In genomic region chr11:78566775-78567174, GRCm38 (mm10) we compare ENCODE assay signal across 9 mouse cellular contexts. TPM values are rescaled to one million over a fixed set of nuclear protein-coding genes. Genes with fewer than 3 reads are reported as not detected.
DNase-seq lines count a peak whose midpoint lies in the region; ATAC-seq and TF ChIP-seq lines count a peak whose summit lies in the region.
"Had no signal": no experiment of that assay in that cellular context is flagged by ENCODE, and none has a peak within 500 bp of the region (broad histone marks: within the 10 kb centered on the region; RNA-seq: fewer than 3 reads in every experiment).

No protein-coding gene starts in this region.

- TF ChIP-seq CTCF in testis, adult 2 months (IDR thresholded peaks at IDR 0.05; ENCODE audit: control insufficient read depth, insufficient read depth, insufficient replicate concordance, low read depth, low read length): no peak
- no peak for TF ChIP-seq CTCF in liver, postnatal 0 days (IDR thresholded peaks at IDR 0.05; ENCODE audit: low read depth)

- H3K27ac ChIP-seq in testis, adult 2 months (ENCODE audit: control insufficient read depth, insufficient read depth, low read depth, low read length): peak overlapping the region; percentile 55; the same call in 1 of the 2 replicates
- H3K27ac ChIP-seq in liver, postnatal 0 days (ENCODE audit: low read depth): peak overlapping the region; percentile 46
- H3K27ac ChIP-seq in hindbrain, embryonic 10.5 days: no peak overlapping the region
- H3K27ac ChIP-seq in forebrain, embryonic 14.5 days (ENCODE audit: low read depth, low read length): no peak overlapping the region

- no peak for TF ChIP-seq POLR2A in testis, adult 2 months (IDR thresholded peaks at IDR 0.05; ENCODE audit: control insufficient read depth, low read depth, low read length)

- no peaks in the 10 kb centered on the region for H3K27me3 ChIP-seq in testis, adult 2 months (ENCODE audit: control insufficient read depth, insufficient read depth, low read length)
- no peaks in the 10 kb centered on the region for H3K27me3 ChIP-seq in liver, postnatal 0 days (ENCODE audit: insufficient read depth, low read length)
- H3K27me3 ChIP-seq in hindbrain, embryonic 10.5 days (ENCODE audit: insufficient read depth, poor library complexity, severe bottlenecking): no peaks in the 10 kb centered on the region
- H3K27me3 ChIP-seq in forebrain, embryonic 14.5 days (replicated peaks; ENCODE audit: control insufficient read depth, insufficient read depth, low read length): no peaks in the 10 kb centered on the region

- H3K4me1 ChIP-seq in testis, adult 2 months (ENCODE audit: control insufficient read depth, insufficient read depth, low read length): no peaks in the 10 kb centered on the region
- no peaks in the 10 kb centered on the region for H3K4me1 ChIP-seq in liver, postnatal 0 days (ENCODE audit: insufficient read depth)
- no peaks in the 10 kb centered on the region; the same call in 1 of the 2 replicates for H3K4me1 ChIP-seq in hindbrain, embryonic 10.5 days (replicated peaks)
- no peaks in the 10 kb centered on the region for H3K4me1 ChIP-seq in forebrain, embryonic 14.5 days (ENCODE audit: control insufficient read depth, insufficient read depth, low read length)

- 33% methylated on average over 6 of the region's 6 CpGs for WGBS in liver, postnatal 0 days (ENCODE audit: insufficient replicate concordance)
- 73% methylated on average over 6 of the region's 6 CpGs for WGBS in hindbrain, embryonic 10.5 days
- 85% methylated on average over 6 of the region's 6 CpGs for WGBS in forebrain, embryonic 14.5 days

- no peaks in the 10 kb centered on the region for H3K9me3 ChIP-seq in liver, postnatal 0 days (ENCODE audit: low read length)
- H3K9me3 ChIP-seq in hindbrain, embryonic 10.5 days: no peaks in the 10 kb centered on the region
- H3K9me3 ChIP-seq in forebrain, embryonic 14.5 days (replicated peaks; ENCODE audit: control insufficient read depth, low read length): no peaks in the 10 kb centered on the region

- intact Hi-C loops in heart, postnatal 36 days (cut with DNase I): loop anchor here (5.0 kb wide), 1 partner anchor 131 kb away; the partner anchor contains the start of gene Nlk

- DNase-seq in testis, postnatal 10 days (ENCODE audit: low spot score): no peak
- peak; percentile 26 to 48 for DNase-seq in heart, postnatal 36 days
- no peak for DNase-seq in liver, postnatal 0 days
- DNase-seq in hindbrain, embryonic 10.5 days (ENCODE audit: low spot score): no peak
- no peak for DNase-seq in forebrain, embryonic 14.5 days (ENCODE audit: low spot score)
- no peak for DNase-seq in cerebellum, postnatal 36 days
- DNase-seq: cerebellum, adult 9-11 months had no signal

- H3K4me3 ChIP-seq in testis, adult 2 months (ENCODE audit: control insufficient read depth, low read depth, low read length): no peak overlapping the region
- no peak overlapping the region for H3K4me3 ChIP-seq in liver, postnatal 0 days (ENCODE audit: low read depth, low read length)
- no peak overlapping the region for H3K4me3 ChIP-seq in hindbrain, embryonic 10.5 days
- H3K4me3 ChIP-seq in forebrain, embryonic 14.5 days (ENCODE audit: low read depth, low read length): no peak overlapping the region

- H3K9ac ChIP-seq in liver, postnatal 0 days (replicated peaks): no peak overlapping the region
- H3K9ac ChIP-seq in forebrain, embryonic 14.5 days (ENCODE audit: low read length): no peak overlapping the region

- peak; percentile 90 for TF ChIP-seq EP300 in liver, postnatal 0 days (IDR thresholded peaks at IDR 0.05; ENCODE audit: low read depth)

- peak; percentile 68 for ATAC-seq in liver, postnatal 0 days
- ATAC-seq in activated CD4-positive, CD25-positive, alpha-beta regulatory T cell, adult 4 months: no peak
- no peak for ATAC-seq in forebrain, embryonic 14.5 days

- H3K4me2 ChIP-seq in liver, postnatal 0 days (ENCODE audit: low read depth, low read length): no peak overlapping the region
- H3K4me2 ChIP-seq in forebrain, embryonic 14.5 days (ENCODE audit: low read length): no peak overlapping the region

- no peaks in the 10 kb centered on the region for H3K36me3 ChIP-seq in testis, adult 2 months (ENCODE audit: control insufficient read depth, insufficient read depth, low read length)
- H3K36me3 ChIP-seq in liver, postnatal 0 days (replicated peaks; ENCODE audit: insufficient read depth, low read length): no peaks in the 10 kb centered on the region
- H3K36me3 ChIP-seq in hindbrain, embryonic 10.5 days: peaks cover 46% of the 10 kb centered on the region
- H3K36me3 ChIP-seq in forebrain, embryonic 14.5 days (ENCODE audit: control insufficient read depth, insufficient read depth, low read length): peaks cover 37% of the 10 kb centered on the region

RNA-seq across cellular contexts. Expression of gene Tmem97, which starts 16.2 kb away (rescaled TPM):
- polyA plus RNA-seq in testis, adult 2 months (2012; rRNA removed): 491 and 534 TPM in 2 replicates
- total RNA-seq in heart, postnatal 36 days (2021): 1 to 10 TPM; 4.8 to 5.1 TPM
- polyA plus RNA-seq in liver, postnatal 0 days (2015; fragmentation: Nextera tagmentation; extraction: Ambion mirVana): 79.2 and 81.5 TPM in 2 replicates
- polyA plus RNA-seq in hindbrain, embryonic 10.5 days (2016; fragmentation: Nextera tagmentation; extraction: Ambion mirVana): 86.5 and 94.5 TPM in 2 replicates
- polyA plus RNA-seq in activated CD4-positive, CD25-positive, alpha-beta regulatory T cell, adult 4 months (2017; shearing (Covaris generic)): 10 to 100 TPM; 23.3 to 28.4 TPM
- 40.0 and 48.5 TPM in 2 replicates for polyA plus RNA-seq in forebrain, embryonic 14.5 days (2014; fragmentation: Nextera tagmentation; extraction: Ambion mirVana)

RNA-seq across cellular contexts. Expression of gene Ift20, which starts 30.6 kb away (rescaled TPM):
- polyA plus RNA-seq in testis, adult 2 months (2012; rRNA removed): 62.1 and 64.8 TPM in 2 replicates
- total RNA-seq in heart, postnatal 36 days (2021): 10 to 100 TPM; 39.1 to 42.9 TPM
- 82.3 and 85.1 TPM in 2 replicates for polyA plus RNA-seq in liver, postnatal 0 days (2015; fragmentation: Nextera tagmentation; extraction: Ambion mirVana)
- 89.2 and 94.2 TPM in 2 replicates for polyA plus RNA-seq in hindbrain, embryonic 10.5 days (2016; fragmentation: Nextera tagmentation; extraction: Ambion mirVana)
- 100 to 1,000 TPM; 114 to 134 TPM for polyA plus RNA-seq in activated CD4-positive, CD25-positive, alpha-beta regulatory T cell, adult 4 months (2017; shearing (Covaris generic))
- polyA plus RNA-seq in forebrain, embryonic 14.5 days (2014; fragmentation: Nextera tagmentation; extraction: Ambion mirVana): 118 and 126 TPM in 2 replicates

RNA-seq across cellular contexts. Expression of gene Tnfaip1, which starts 30.6 kb away (rescaled TPM):
- 9.8 and 10.0 TPM in 2 replicates for polyA plus RNA-seq in testis, adult 2 months (2012; rRNA removed)
- 10 to 100 TPM; 38.4 to 42.1 TPM for total RNA-seq in heart, postnatal 36 days (2021)
- 12.9 and 13.1 TPM in 2 replicates for polyA plus RNA-seq in liver, postnatal 0 days (2015; fragmentation: Nextera tagmentation; extraction: Ambion mirVana)
- 70.4 and 81.6 TPM in 2 replicates for polyA plus RNA-seq in hindbrain, embryonic 10.5 days (2016; fragmentation: Nextera tagmentation; extraction: Ambion mirVana)
- polyA plus RNA-seq in activated CD4-positive, CD25-positive, alpha-beta regulatory T cell, adult 4 months (2017; shearing (Covaris generic)): 10 to 100 TPM; 12.1 to 14.6 TPM
- polyA plus RNA-seq in forebrain, embryonic 14.5 days (2014; fragmentation: Nextera tagmentation; extraction: Ambion mirVana): 66.1 and 71.3 TPM in 2 replicates

RNA-seq across cellular contexts. Expression of gene Poldip2, which starts 54.8 kb away (rescaled TPM):
- polyA plus RNA-seq in testis, adult 2 months (2012; rRNA removed): 111 and 129 TPM in 2 replicates
- 100 to 1,000 TPM; 151 to 156 TPM for total RNA-seq in heart, postnatal 36 days (2021)
- 94.2 and 96.6 TPM in 2 replicates for polyA plus RNA-seq in liver, postnatal 0 days (2015; fragmentation: Nextera tagmentation; extraction: Ambion mirVana)
- polyA plus RNA-seq in hindbrain, embryonic 10.5 days (2016; fragmentation: Nextera tagmentation; extraction: Ambion mirVana): 135 and 152 TPM in 2 replicates
- polyA plus RNA-seq in activated CD4-positive, CD25-positive, alpha-beta regulatory T cell, adult 4 months (2017; shearing (Covaris generic)): 10 to 100 TPM; 11.2 to 12.9 TPM
- 185 TPM in 2 replicates for polyA plus RNA-seq in forebrain, embryonic 14.5 days (2014; fragmentation: Nextera tagmentation; extraction: Ambion mirVana)

RNA-seq across cellular contexts. Expression of gene Tmem199, which starts 54.8 kb away (rescaled TPM):
- 16.0 and 19.2 TPM in 2 replicates for polyA plus RNA-seq in testis, adult 2 months (2012; rRNA removed)
- 10 to 100 TPM in 1 of 2 experiments, 1 to 10 TPM in 1; 9.4 to 10.3 TPM for total RNA-seq in heart, postnatal 36 days (2021)
- polyA plus RNA-seq in liver, postnatal 0 days (2015; fragmentation: Nextera tagmentation; extraction: Ambion mirVana): 21.1 TPM in 2 replicates
- 84.0 and 86.4 TPM in 2 replicates for polyA plus RNA-seq in hindbrain, embryonic 10.5 days (2016; fragmentation: Nextera tagmentation; extraction: Ambion mirVana)
- 10 to 100 TPM; 47.9 to 58.6 TPM for polyA plus RNA-seq in activated CD4-positive, CD25-positive, alpha-beta regulatory T cell, adult 4 months (2017; shearing (Covaris generic))
- 93.1 and 93.2 TPM in 2 replicates for polyA plus RNA-seq in forebrain, embryonic 14.5 days (2014; fragmentation: Nextera tagmentation; extraction: Ambion mirVana)

Comparison
In these comparisons a context has a peak if more than half of its experiments do, and no peak if none do; other contexts are left out.
1. H3K27ac ChIP-seq: peak in testis, adult 2 months (single experiment) and liver, postnatal 0 days (single experiment); none in hindbrain, embryonic 10.5 days (single experiment) and forebrain, embryonic 14.5 days (single experiment).
2. DNase-seq: peak in heart, postnatal 36 days (2 of 2); none in testis, postnatal 10 days (single experiment), liver, postnatal 0 days (single experiment), hindbrain, embryonic 10.5 days (single experiment), forebrain, embryonic 14.5 days (single experiment) and cerebellum, postnatal 36 days (0 of 2).